Mouse (Mus musculus) heart, postnatal 0 days (tissue): ENCODE measurements around the gene Osbpl9.

Experiments
- CTCF ChIP-seq: IDR thresholded peaks from 2 replicates; pipeline ENCODE4 v1.5.1; 2016; ENCODE audit warnings: antibody characterized with exemption, control low read depth, low read depth
- EP300 ChIP-seq: IDR thresholded peaks from 2 replicates; pipeline ENCODE4 v1.6.1; 2016; ENCODE audit warnings: antibody characterized with exemption, low read depth

DNA sequence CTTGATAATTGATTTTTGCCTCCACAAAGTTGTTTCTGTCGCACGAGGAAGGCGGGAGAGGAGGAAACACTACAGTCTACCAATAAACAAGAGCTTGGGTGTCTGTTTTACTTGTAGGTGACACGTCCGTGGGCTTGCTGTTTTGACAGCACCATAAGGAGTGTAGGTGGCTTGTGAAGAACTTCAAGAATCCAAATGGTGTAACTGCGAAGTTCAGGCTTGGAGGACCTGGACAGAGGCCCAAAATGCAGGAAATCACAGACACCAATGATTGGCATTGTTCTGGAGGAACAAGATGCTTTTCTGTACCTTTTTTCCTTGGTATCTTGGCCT, 83.8 kb downstream of the Osbpl9 start:
- TF ChIP-seq EP300: no peak
- TF ChIP-seq CTCF: no peak
